Mouse (Mus musculus): ENCODE measurements around the gene Parm1. TPM values are rescaled to one million over a fixed set of nuclear protein-coding genes. Genes with fewer than 3 reads are reported as not detected.

Gene Parm1
- total RNA-seq (2021) = 10 to 100 TPM; 29.6 to 33.1 TPM

DNA sequence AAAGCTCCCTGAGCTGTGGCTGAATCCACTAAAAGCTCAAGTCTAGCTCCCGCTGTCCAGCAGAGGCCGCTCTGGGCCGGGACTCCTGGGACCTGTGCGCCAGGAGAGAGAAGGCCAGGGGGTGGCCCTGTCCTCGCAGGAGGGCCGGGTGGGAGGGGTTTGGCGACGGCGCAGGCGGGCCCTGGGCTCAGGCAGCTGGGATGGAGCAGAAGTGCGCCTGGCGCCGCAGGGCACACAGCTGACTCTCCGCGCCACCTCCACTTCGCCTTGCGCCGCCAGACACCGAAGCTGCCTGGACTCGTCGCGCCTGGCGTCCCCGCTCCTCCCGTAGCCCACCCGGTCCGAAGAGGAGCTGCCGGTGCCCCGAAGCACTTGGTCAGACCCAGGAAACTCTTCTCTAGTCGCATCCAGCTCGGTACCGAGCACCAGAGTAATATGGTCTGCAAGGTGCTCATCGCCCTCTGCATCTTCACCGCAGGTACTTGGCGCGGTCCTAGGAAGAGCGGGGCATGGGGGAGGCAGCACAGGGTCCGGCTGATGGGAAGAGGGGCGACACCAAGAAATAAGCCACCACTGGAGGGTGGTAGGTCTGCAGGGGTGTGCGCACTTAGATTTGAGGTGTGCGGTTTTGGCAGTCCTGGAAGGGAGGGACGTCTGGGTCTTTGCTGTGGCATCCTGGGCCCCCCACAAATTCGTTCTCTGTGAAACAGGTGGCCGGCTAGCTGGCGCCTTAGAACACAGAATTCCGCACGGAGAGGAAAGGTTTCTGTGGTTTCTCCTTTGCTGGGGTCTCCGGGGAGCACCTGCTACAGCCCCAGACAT, at the start of gene Parm1:
Gene Parm1 (plus strand): TSS at position 136 of the 822 bp plus-strand sequence.
- peak; percentile 49 to 86 for DNase-seq (ENCODE audit: extremely low spot score in 1 of 2, low spot score in 2 of 2)
- intact Hi-C loops (cut with DNase I) = loop anchor here (2.0 to 5.0 kb wide), 2 partner anchors 345 to 433 kb away; no protein-coding TSS in a partner anchor

DNA sequence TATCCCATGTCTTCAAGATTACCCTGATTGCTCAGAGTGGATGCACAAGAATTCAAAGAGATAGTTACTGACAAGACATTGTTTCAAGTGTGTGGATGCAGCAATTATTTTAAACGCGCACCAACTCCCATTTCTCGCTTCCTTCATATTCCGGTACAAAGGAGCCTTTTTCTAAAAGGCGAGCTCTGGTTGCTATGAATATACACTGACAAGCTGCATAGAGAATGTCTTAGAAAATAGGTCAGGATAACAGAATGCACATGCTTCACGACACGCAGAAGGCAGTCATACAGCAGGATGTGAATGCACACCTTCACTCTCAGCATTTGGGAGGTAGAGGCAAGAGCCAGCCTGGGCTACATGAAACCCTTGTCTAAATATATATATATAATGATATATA, 42.2 kb upstream of the Parm1 start:
- intact Hi-C loops (cut with DNase I) = no loop called here
- no peak for DNase-seq (ENCODE audit: extremely low spot score in 1 of 2, low spot score in 2 of 2)

DNA sequence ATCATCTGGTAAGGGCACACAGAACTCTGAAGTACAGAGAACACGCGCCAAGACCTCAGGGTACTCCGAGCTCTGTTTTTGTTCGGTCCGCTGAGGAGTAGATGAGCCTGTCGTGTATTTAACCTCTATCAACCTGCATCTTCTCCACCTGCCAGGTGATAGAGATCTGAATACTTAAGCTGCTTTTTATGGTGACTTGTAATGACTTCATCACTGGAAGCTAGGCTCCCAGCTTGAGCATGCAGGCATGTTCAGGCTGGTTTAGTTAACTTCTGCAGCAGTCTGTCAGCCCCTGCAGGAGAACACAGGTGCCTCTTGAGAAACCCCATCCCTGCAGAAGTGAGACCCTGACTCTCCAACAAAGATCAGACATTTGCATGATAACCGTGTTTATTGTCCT, 40.6 kb upstream of the Parm1 start:
- intact Hi-C loops (cut with DNase I) = no loop called here
- no peak for DNase-seq (ENCODE audit: extremely low spot score in 1 of 2, low spot score in 2 of 2)

DNA sequence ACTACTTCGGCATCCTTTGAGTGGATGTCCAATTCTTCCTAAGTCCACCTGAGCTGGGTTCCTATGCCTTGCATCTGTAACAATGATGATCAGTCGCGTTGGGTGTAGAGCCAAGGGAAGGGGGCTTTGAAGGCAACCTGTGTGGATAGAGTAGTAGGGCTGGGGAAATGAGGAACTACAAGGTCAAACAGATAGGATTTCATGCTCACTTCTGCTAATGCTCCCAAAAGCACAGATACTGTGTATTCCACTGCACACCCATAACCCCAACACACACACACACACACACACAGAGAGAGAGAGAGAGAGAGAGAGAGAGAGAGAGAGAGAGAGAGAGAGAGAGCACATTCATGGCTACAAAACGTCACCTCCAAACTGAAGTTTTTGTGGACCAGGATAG, 38.7 kb upstream of the Parm1 start:
- intact Hi-C loops (cut with DNase I) = no loop called here
- DNase-seq (ENCODE audit: extremely low spot score in 1 of 2, low spot score in 2 of 2) = no peak

DNA sequence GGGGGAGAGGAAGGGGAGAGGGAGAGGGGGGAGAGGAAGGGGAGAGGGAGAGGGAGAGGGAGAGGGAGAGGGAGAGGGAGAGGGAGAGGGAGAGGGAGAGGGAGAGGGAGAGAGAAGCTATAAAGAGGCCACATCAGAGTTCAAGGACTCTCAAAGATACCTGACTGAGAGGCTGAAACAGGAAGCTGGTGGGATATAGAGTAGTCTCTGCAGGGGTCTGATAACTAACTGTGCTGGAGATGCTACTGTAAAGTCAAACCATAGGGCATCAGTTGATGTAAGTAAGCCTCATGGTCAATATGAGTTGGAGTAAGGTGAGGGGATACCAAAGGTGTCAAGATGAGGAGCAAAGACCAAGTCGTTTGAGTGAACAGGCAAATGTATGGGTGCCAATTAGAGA, 37.3 kb upstream of the Parm1 start:
- intact Hi-C loops (cut with DNase I) = no loop called here

DNA sequence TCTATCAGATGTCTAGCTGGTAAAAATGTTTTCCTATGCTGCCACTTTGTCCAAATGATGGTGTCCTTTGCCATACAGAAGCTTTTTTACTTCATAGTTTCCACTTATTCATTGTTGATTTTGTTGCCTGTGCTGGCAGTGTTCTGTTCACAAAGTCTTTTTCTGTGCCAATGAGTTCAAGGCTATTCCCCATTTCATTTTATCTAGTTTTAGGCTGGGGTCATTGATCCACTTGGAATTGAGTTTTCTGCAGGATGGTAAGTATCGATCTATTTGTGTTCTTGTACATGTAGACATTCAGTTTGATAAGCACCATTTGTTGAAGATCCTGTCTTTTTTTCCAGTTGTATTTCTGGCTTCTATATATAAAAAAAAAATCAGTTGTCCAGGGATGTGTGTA, 33.1 kb upstream of the Parm1 start:
- intact Hi-C loops (cut with DNase I) = no loop called here
- no peak for DNase-seq (ENCODE audit: extremely low spot score in 1 of 2, low spot score in 2 of 2)

More for the DNA sequence above, 37.3 kb upstream of the Parm1 start:
- no peak for DNase-seq (ENCODE audit: extremely low spot score in 1 of 2, low spot score in 2 of 2)

DNA sequence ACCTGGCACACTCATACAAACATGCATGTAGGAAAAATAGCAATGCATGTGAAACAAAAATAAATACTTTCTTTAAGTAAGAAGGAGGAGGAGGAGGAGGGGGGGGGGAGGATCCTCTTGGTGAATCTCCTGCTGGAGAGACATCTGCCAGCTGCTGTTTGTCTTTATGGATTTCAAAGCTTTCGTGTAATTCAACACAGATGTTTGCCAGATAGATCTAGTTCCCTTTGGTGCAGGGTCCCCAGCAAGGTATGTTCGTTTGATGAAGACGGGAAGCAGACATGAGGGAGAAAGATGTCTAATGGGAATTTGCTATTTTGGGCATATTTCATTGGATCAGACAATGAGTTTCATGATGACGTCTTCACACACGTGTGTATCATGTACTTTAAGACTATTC, 23.0 kb upstream of the Parm1 start:
- intact Hi-C loops (cut with DNase I) = no loop called here
- no peak for DNase-seq (ENCODE audit: extremely low spot score in 1 of 2, low spot score in 2 of 2)

DNA sequence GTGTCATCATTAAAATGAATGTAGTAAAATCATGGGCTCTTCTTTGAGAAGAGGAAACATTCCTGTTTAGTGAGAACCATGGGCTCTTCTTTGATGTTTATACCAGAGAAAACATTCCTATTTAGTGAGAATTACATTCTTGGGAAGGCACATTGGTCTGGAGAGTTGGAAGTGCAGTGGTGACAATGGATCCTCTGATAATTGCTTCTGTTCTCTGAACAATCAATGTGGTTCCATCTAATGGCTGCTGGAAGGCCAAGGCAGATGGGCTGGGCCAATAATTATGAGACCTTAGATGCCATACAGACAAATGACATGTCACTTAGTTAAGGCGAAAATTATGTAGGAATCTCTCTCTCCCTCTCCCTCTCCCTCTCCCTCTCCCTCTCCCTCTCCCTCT, 16.1 kb upstream of the Parm1 start:
- intact Hi-C loops (cut with DNase I) = no loop called here
- DNase-seq (ENCODE audit: extremely low spot score in 1 of 2, low spot score in 2 of 2) = no peak

DNA sequence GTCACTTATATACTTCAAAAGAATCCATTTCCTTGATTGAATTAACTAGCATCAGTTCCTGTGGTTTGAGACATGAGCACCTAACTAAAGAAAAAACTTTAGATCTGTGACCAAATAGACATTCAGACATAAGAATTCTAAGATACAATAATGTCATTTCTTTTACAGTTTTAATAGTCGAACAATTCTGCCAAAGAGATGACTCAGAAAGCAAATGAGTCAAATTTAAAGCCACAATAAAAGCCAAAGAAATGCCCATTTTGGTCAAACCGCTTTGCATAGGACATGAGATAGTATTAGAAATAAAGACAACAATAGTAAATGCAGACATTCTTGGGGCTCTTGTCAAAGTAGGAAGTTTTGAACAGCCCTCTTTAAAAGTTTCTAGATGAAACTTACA, 15.0 kb upstream of the Parm1 start:
- no peak for DNase-seq (ENCODE audit: extremely low spot score in 1 of 2, low spot score in 2 of 2)
- intact Hi-C loops (cut with DNase I) = no loop called here

DNA sequence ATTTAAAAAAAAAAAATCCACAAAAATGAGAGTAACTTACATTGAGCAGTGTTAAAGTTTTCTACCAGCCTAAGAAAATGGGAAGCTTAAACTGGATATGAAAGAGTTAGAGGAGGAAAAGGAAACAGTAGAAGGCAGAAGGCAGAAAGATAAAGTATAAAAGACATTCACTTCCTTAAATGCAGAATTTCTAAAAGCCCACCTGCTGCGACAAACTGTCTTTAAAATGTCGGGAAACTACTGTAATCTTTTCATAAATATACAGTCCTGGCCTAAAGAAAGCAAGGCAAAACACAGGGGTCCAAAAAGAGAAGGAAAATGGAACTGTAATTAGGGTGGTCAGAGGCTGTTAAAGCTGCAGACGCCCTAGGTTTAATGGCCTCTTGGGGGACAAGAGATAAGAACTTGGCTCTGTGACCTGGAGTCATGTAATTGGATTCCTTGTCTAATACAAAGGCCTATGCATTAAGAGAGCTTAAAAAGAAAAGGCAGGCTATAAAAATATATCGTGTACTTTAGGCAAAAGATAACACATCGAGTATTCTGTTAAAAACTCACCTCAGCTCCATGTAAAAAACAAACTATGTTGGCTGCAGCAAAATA, 13.0 kb upstream of the Parm1 start:
- DNase-seq (ENCODE audit: extremely low spot score in 1 of 2, low spot score in 2 of 2) = no peak
- intact Hi-C loops (cut with DNase I) = no loop called here

DNA sequence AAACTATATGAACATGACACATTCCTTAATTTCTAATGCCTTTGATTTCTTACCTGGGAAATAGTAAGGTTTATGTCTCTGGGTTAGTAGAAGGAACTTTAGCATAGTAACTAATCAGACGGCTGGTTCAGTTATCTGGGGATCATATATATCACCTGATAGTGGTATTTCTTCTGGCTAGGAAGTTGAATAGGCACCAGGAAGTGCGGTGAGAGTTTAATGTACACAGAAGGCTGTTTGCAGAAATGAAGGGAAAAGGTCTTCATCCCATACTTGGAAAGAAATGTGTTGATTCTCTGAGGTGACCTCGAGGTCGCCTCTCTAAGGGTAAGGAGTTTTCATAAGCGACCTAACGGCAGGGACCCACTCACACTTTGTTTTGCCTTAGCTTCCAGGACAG, 338 bp upstream of the Parm1 start:
- intact Hi-C loops (cut with DNase I) = loop anchor here (2.0 to 5.0 kb wide), 2 partner anchors 345 to 434 kb away; no protein-coding TSS in a partner anchor
- no peak for DNase-seq (ENCODE audit: extremely low spot score in 1 of 2, low spot score in 2 of 2)

DNA sequence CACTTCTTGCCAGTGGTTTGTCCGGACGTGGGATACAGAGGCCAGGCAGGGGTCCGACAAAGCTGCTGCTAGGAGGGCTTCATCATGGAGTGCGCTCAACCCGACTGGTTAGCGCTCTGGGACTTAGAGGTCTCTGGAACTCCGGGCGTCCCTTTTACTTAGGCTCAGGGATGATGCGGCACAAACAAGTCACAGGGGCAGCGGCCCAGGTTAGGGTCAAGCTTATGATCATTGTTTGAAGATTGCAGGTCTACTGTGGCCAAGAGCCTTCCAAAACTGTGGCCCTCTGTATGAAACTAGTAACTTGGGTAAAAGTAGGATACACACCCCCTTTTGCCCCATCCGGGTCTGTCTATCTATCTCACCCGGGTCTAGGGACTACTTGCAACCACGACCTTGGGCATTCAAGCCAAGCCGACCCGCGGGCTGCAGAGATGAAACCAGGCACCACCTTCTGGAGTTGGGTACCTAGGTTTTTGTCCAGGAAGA, 931 bp downstream of the Parm1 start:
- no peak for DNase-seq (ENCODE audit: extremely low spot score in 1 of 2, low spot score in 2 of 2)
- intact Hi-C loops (cut with DNase I) = loop anchor here (5.0 kb wide), 1 partner anchor 344 kb away; no protein-coding TSS in a partner anchor

DNA sequence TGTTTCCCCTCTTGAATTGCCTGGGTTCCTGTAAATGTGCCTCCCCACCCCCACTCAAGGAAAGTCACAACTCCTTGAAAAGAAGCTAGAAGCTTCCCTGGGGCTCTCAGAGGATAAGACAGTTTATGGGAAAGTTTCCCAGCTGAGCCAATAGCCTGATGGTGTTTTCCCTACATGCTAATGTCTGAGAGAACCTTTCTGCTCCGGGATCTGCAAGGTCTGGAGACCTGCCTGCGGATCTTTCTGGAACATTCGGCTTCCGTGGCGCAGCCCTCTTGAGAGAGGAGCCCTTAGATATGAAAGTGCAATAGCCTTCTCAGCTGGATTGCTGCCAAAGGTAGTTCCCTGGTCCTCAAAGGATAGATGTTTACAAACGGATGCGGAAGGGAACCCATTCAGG, 1.5 kb downstream of the Parm1 start:
- intact Hi-C loops (cut with DNase I) = loop anchor here (5.0 kb wide), 1 partner anchor 343 kb away; no protein-coding TSS in a partner anchor

DNA sequence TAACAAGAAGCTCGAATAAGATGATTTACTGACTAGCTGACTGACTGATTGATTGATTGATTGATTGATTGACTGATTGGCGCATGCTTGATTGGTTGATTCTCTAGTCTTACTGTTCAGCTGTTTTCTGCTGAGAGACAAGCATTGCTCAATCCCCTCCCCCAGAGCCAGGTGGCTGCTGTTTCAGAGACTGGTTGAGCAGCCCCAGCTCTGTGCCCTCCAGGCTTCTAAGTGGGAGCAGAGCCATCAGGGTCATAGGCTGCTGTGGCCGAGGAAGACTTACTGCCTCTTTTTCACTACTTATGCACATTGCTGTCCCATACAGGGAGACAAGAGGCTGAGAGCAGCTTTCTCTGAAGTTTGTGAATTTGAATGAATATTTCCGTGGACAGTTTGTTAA, 2.1 kb downstream of the Parm1 start:
- intact Hi-C loops (cut with DNase I) = loop anchor here (5.0 kb wide), 1 partner anchor 343 kb away; no protein-coding TSS in a partner anchor
- DNase-seq (ENCODE audit: extremely low spot score in 1 of 2, low spot score in 2 of 2) = no peak

More for the DNA sequence above, 1.5 kb downstream of the Parm1 start:
- peak in 1 of 2 experiments; percentile 47 for DNase-seq (ENCODE audit: extremely low spot score in 1 of 2, low spot score in 2 of 2)

DNA sequence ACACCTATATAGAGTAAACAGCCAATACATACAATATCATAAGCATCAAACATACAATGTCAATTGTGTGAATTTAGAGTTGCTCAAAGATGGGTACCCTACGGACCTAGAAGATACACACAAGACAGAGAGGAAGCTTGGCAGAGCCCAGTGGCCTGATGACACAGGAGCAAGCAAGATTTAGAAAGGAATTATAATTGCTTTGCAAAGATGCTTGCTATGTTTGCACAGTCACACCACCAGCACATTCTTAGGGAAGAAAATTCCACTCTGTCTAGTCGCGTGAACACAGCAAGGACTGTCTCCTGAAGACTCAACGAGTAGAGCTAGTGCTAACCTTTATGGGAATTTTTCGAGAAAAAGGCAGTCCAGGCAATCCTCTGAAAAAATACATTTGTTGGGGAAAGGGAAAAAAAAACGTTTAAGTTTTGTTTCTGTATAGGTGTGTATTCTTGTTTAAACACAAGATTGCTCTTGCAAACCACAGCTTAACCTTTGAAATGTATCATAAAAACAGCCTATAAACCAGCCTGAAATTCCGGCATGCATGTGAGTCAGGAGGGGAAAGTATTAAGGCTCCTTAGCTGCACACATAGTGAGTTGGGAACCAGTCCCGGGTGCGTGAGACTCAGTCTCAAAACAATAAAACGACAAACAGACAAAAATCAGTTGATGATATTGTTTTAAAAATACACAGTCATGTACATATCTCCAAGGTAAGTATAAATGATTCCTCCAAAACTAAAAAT, 15.5 kb downstream of the Parm1 start:
- intact Hi-C loops (cut with DNase I) = no loop called here

DNA sequence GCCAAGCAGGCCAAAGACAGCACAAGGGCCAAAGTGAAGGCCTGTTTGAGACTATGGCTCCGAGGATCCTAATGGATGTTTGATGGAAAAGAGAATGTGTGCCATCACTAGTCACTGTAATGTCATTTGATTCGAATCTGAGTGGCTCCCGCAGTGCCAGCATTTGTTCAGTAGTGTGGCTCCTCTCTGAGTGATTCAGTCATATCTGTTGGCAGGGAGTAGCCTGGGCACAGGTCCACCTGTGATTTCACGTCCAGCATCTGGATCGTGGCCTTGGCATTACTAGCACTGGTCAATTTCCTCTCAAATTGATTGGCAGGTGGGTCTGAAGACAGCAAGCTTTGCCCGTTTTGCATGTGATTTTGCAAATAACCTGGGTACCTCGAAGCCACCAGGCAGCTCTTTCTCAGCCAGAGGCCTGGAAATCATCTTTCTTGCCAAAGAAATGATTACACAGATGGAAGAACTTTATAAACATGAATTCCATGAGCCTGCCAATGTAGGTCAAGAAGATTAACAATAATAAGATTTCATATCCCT, 41.7 kb downstream of the Parm1 start:
- DNase-seq (ENCODE audit: extremely low spot score in 1 of 2, low spot score in 2 of 2) = no peak
- intact Hi-C loops (cut with DNase I) = no loop called here

More for the DNA sequence above, 15.5 kb downstream of the Parm1 start:
- DNase-seq (ENCODE audit: extremely low spot score in 1 of 2, low spot score in 2 of 2) = no peak

DNA sequence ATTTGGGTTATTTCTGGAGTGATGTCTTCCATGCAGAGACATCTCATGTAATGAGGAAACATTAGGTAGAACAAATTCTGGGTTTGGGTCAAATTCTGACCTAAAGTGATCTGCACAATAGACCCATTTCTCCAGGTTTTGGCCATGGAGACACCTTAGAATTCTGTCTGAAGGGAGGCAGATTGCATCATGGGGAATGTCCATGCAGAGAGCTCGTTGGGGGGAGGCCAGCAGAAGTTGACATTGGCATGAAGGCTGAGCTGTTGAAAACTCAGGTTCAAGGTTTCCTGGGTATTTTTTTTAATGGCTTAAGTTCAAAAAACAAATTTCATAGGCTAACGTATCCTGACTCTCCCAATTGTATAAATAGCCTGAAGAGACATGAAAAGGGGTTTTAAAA, 42.3 kb downstream of the Parm1 start:
- intact Hi-C loops (cut with DNase I) = no loop called here
- DNase-seq (ENCODE audit: extremely low spot score in 1 of 2, low spot score in 2 of 2) = no peak

DNA sequence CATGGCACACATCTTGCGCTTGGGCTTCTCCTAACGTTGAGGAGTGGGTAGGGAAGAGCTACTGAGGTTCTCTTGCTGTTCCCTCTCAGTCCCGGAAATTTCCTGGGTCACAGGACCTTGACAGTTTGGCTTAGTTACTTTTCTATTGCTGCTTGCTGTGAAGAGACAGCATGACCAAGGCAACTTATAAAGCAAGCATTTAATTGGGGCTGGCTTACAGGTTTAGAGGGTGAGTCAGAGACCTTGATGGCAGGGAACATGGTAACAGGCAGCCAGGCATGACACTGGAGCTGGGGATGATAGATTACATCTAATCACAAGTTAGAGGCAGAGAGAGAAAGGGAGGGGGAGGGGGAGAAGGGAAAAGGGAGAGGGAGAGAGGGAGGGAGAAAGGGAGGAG, 44.0 kb downstream of the Parm1 start:
- no peak for DNase-seq (ENCODE audit: extremely low spot score in 1 of 2, low spot score in 2 of 2)

DNA sequence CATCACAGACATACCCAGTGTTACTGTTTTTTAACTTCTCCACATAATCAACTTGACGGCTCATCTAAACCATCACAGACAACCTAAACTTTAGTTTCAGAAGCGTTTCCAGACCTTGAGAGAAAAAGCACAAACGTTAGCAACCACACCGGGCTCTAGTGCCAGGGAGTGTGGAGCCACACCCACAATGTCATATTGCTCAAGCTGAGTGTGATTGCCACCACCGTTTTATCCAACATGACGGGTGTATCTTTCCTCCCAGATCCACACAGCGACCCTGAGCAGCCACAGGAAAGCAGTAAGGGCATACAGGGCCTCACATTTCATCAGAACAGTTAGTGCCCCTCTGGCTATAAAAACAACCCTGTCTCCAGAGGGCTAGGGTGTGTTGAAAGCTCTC, 45.1 kb downstream of the Parm1 start:
- intact Hi-C loops (cut with DNase I) = no loop called here
- no peak for DNase-seq (ENCODE audit: extremely low spot score in 1 of 2, low spot score in 2 of 2)

More for the DNA sequence above, 44.0 kb downstream of the Parm1 start:
- intact Hi-C loops (cut with DNase I) = no loop called here
